Mouse (Mus musculus): ENCODE measurements at regions not wholly inside any gene's neighbourhood (a gene's known extent, or its start where the extent isn't known, plus 50 kb on each side); places are given as distances from the start of the nearest gene placed in this dataset.

DNA sequence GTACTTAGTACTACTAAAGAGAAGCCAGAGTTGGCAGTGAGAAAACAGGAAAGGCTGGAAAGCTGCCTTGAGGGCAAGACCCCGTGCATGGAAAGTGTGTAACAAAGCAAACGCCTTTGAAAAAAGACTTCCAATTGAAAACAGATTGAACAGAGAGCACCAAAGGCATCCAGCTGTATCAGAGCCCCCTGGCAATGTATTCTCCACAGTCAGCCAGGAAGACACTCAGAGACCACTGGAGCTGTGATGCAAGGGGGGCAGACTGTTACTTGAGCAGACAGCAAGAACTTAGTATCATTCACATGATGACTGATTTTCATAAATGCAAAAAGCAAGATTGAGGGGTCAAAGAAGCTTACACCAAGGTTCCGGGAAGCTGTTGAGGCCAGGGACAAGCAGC, 146.2 kb upstream of the Hes1 start:
- TF ChIP-seq CTCF (IDR thresholded peaks at IDR 0.05) (no peak), EP300 (IDR thresholded peaks at IDR 0.05) (no peak)
